Comparison of ENCODE assay signal across 38 mouse cellular contexts in the genomic region with DNA sequence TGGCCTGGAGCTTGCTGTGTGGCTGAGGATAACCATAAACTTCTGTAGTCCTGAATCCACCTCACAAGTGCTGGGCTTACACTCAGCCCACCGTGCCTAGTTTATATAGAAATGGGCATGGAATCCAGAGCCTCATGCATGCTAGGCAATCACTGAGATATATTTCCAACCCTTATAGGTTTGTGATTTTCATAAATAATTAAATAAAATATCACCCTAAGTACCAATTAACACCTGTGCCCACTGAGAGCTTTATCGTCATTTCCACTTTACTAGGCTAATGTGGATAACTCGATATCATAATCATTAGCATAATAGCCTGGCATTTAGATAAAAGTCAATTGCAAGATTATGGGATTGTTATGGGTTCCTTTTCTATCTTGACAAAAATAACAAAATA. TPM values are rescaled to one million over a fixed set of nuclear protein-coding genes. Genes with fewer than 3 reads are reported as not detected.
"Had no signal": no experiment of that assay in that cellular context is flagged by ENCODE, and none has a peak within 500 bp of the region (broad histone marks: within the 10 kb centered on the region; RNA-seq: fewer than 3 reads in every experiment).

No protein-coding gene starts in this region.

- DNase-seq: left cerebral cortex, postnatal 4 days; liver; liver, embryonic 13.5 days; liver, postnatal 0 days; lung, adult 18-20 months; lung, adult 2 months; lung, embryonic 14.5 days; lung, postnatal 10 days; lung, postnatal 14 days; lung, postnatal 36 days; lung, postnatal 4 days; midbrain, embryonic 14.5 days had no signal

- H3K4me3 ChIP-seq: left cerebral cortex, adult 2 months; limb, embryonic 10.5 days; limb, embryonic 12.5 days; limb, embryonic 13.5 days; limb, embryonic 15.5 days; liver, embryonic 12.5 days; liver, embryonic 13.5 days; liver, embryonic 15.5 days; lung, embryonic 15.5 days; megakaryocyte, embryonic 14.5 days; midbrain, embryonic 10.5 days; midbrain, embryonic 12.5 days; midbrain, embryonic 13.5 days; midbrain, embryonic 15.5 days; myocyte had no signal

- H3K4me2 ChIP-seq: limb, embryonic 12.5 days; limb, embryonic 13.5 days; limb, embryonic 15.5 days; liver, embryonic 11.5 days; liver, embryonic 12.5 days; liver, embryonic 13.5 days; liver, embryonic 15.5 days; lung, embryonic 14.5 days; lung, embryonic 15.5 days; midbrain, embryonic 11.5 days; midbrain, embryonic 12.5 days; midbrain, embryonic 13.5 days; midbrain, embryonic 15.5 days had no signal

- H3K36me3 ChIP-seq: limb, embryonic 10.5 days; limb, embryonic 12.5 days; limb, embryonic 13.5 days; limb, embryonic 15.5 days; liver, embryonic 12.5 days; liver, embryonic 13.5 days; liver, embryonic 15.5 days; lung, embryonic 15.5 days; midbrain, embryonic 10.5 days; midbrain, embryonic 12.5 days; midbrain, embryonic 13.5 days; midbrain, embryonic 15.5 days had no signal

- H3K27me3 ChIP-seq: limb, embryonic 12.5 days; limb, embryonic 13.5 days; limb, embryonic 15.5 days; liver, embryonic 12.5 days; liver, embryonic 13.5 days; liver, embryonic 15.5 days; lung, embryonic 15.5 days; megakaryocyte, embryonic 14.5 days; midbrain, embryonic 12.5 days; midbrain, embryonic 13.5 days; midbrain, embryonic 15.5 days had no signal

- H3K9me3 ChIP-seq: limb, embryonic 10.5 days; limb, embryonic 12.5 days; limb, embryonic 13.5 days; limb, embryonic 15.5 days; liver, embryonic 12.5 days; liver, embryonic 13.5 days; liver, embryonic 15.5 days; lung, embryonic 15.5 days; megakaryocyte, embryonic 14.5 days; midbrain, embryonic 10.5 days; midbrain, embryonic 12.5 days; midbrain, embryonic 13.5 days; midbrain, embryonic 15.5 days had no signal

- H3K9ac ChIP-seq: limb, embryonic 12.5 days; limb, embryonic 13.5 days; limb, embryonic 15.5 days; liver, embryonic 12.5 days; liver, embryonic 13.5 days; liver, embryonic 14.5 days; liver, embryonic 15.5 days; liver, postnatal 0 days; lung, embryonic 14.5 days; lung, embryonic 15.5 days; midbrain, embryonic 12.5 days; midbrain, embryonic 13.5 days; midbrain, embryonic 15.5 days had no signal

- ATAC-seq: liver, embryonic 12.5 days; liver, postnatal 0 days; lung, postnatal 0 days; midbrain, embryonic 13.5 days; midbrain, embryonic 15.5 days; midbrain, embryonic 16.5 days had no signal

- H3K4me1 ChIP-seq: limb, embryonic 10.5 days; limb, embryonic 12.5 days; limb, embryonic 13.5 days; limb, embryonic 15.5 days; liver, embryonic 12.5 days; liver, embryonic 13.5 days; liver, embryonic 15.5 days; lung, embryonic 15.5 days; megakaryocyte, embryonic 14.5 days; midbrain, embryonic 10.5 days; midbrain, embryonic 12.5 days; midbrain, embryonic 13.5 days; midbrain, embryonic 15.5 days had no signal

- H3K27ac ChIP-seq: left cerebral cortex, adult 2 months; limb, embryonic 10.5 days; limb, embryonic 12.5 days; limb, embryonic 13.5 days; limb, embryonic 15.5 days; liver, embryonic 12.5 days; liver, embryonic 13.5 days; liver, embryonic 14.5 days; liver, embryonic 15.5 days; lung, embryonic 15.5 days; macrophage; midbrain, embryonic 10.5 days; midbrain, embryonic 12.5 days; midbrain, embryonic 13.5 days; midbrain, embryonic 15.5 days had no signal

RNA-seq across cellular contexts. Expression of a gene that starts 17.3 kb away (rescaled TPM):
- polyA plus RNA-seq: limb, embryonic 10.5 days; liver, embryonic 11.5 days; midbrain, embryonic 10.5 days; myocyte had no signal

RNA-seq across cellular contexts. Expression of a gene that starts 26.7 kb away (rescaled TPM):
- polyA plus RNA-seq: limb, embryonic 10.5 days; limb, embryonic 11.5 days; limb, embryonic 12.5 days; liver, embryonic 11.5 days; liver, postnatal 0 days; macrophage; midbrain, embryonic 10.5 days; midbrain, embryonic 11.5 days; midbrain, embryonic 12.5 days; midbrain, embryonic 13.5 days; midbrain, embryonic 14.5 days; midbrain, embryonic 15.5 days; myocyte had no signal

RNA-seq across cellular contexts. Expression of a gene that starts 30.6 kb away (rescaled TPM):
- polyA plus RNA-seq: limb, embryonic 10.5 days; limb, embryonic 11.5 days; limb, embryonic 12.5 days; limb, embryonic 13.5 days; limb, embryonic 14.5 days; limb, embryonic 15.5 days; liver, adult 2 months; liver, embryonic 11.5 days; liver, embryonic 12.5 days; liver, embryonic 13.5 days; liver, embryonic 14.5 days; liver, embryonic 15.5 days; liver, embryonic 16.5 days; lung, embryonic 14.5 days; lung, embryonic 15.5 days; lung, embryonic 16.5 days; midbrain, embryonic 10.5 days; midbrain, embryonic 11.5 days; midbrain, embryonic 12.5 days; midbrain, embryonic 13.5 days; midbrain, embryonic 14.5 days; midbrain, embryonic 15.5 days; midbrain, embryonic 16.5 days; midbrain, postnatal 0 days had no signal

RNA-seq across cellular contexts. Expression of a gene that starts 38.8 kb away (rescaled TPM):
- polyA plus RNA-seq: limb, embryonic 10.5 days; limb, embryonic 11.5 days; limb, embryonic 12.5 days; liver, adult 2 months had no signal

RNA-seq across cellular contexts. Expression of a gene that starts 46.0 kb away (rescaled TPM):
- polyA plus RNA-seq: limb, embryonic 10.5 days; limb, embryonic 11.5 days; limb, embryonic 12.5 days; limb, embryonic 13.5 days; limb, embryonic 14.5 days; limb, embryonic 15.5 days; liver, adult 2 months; liver, embryonic 11.5 days; liver, embryonic 12.5 days; liver, embryonic 13.5 days; liver, embryonic 14.5 days; liver, embryonic 15.5 days; liver, embryonic 16.5 days; liver, postnatal 0 days; lung, adult 2 months; lung, embryonic 14.5 days; lung, embryonic 15.5 days; lung, embryonic 16.5 days; lung, postnatal 0 days; macrophage; midbrain, embryonic 10.5 days; midbrain, embryonic 11.5 days; midbrain, embryonic 12.5 days; midbrain, embryonic 13.5 days; midbrain, embryonic 14.5 days; midbrain, embryonic 15.5 days; midbrain, embryonic 16.5 days; midbrain, postnatal 0 days; myocyte had no signal
